Mouse (Mus musculus) intestine, embryonic 14.5 days (tissue): ENCODE results near the gene Prr15l. TPM values are rescaled to one million over a fixed set of nuclear protein-coding genes. Genes with fewer than 3 reads are reported as not detected.

Experiments
- ATAC-seq: fragments of 200-750 bp; cut with Nextera tagmentation; replicated peaks from 2 replicates; pipeline ENCODE4 v1.8.0; 2017; ENCODE audit warnings: low read depth, moderate number of reproducible peaks, moderate TSS enrichment, moderate library complexity; ENCODE audit not compliant: low FRiP score, low TSS enrichment
- DNase-seq: peaks from one replicate; pipeline ENCODE4 v3.0.0-alpha.2; 2018; ENCODE audit warnings: low spot score
- H3K27ac ChIP-seq: fragments of 300-500 bp; sonication (generic); 2 replicates; pipeline ENCODE4 v1.5.1; 2014; ENCODE audit warnings: low read depth, mild to moderate bottlenecking, control low read depth
- H3K27me3 ChIP-seq: fragments of 300-500 bp; sonication (generic); replicated peaks from 2 replicates; pipeline ENCODE4 v1.6.1; 2014; ENCODE audit warnings: low read length, control low read depth; ENCODE audit not compliant: control insufficient read depth, insufficient read depth
- H3K36me3 ChIP-seq: fragments of 300-500 bp; sonication (generic); 2 replicates; pipeline ENCODE4 v1.6.1; 2014; ENCODE audit warnings: low read length, control low read depth; ENCODE audit not compliant: control insufficient read depth, insufficient read depth
- H3K4me1 ChIP-seq: fragments of 300-500 bp; sonication (generic); replicated peaks from 2 replicates; pipeline ENCODE4 v1.6.1; 2014; ENCODE audit warnings: low read length, control low read depth, mixed read lengths; ENCODE audit not compliant: control insufficient read depth, insufficient read depth
- H3K4me2 ChIP-seq: fragments of 300-500 bp; sonication (generic); 2 replicates; pipeline ENCODE4 v1.6.1; 2014; ENCODE audit warnings: low read length
- H3K4me3 ChIP-seq: fragments of 300-500 bp; sonication (generic); 2 replicates; pipeline ENCODE4 v1.5.1; 2014; ENCODE audit warnings: low read depth, low read length, control low read depth, mixed read lengths
- H3K9ac ChIP-seq: fragments of 300-500 bp; sonication (generic); 2 replicates; pipeline ENCODE4 v1.6.1; 2014; ENCODE audit warnings: mild to moderate bottlenecking, low read length
- H3K9me3 ChIP-seq: fragments of 300-500 bp; sonication (generic); 2 replicates; pipeline ENCODE4 v1.6.1; 2016; ENCODE audit warnings: low read length, control low read depth; ENCODE audit not compliant: control insufficient read depth
- WGBS: fragments of 180-500 bp; shearing (Covaris S2); extraction: QIAGEN DNeasy Blood & Tissue Kit; methylation state at CpG from one replicate; pipeline ENCODE4 v1.1.7; 2014; 5-methylcytosine and 5-hydroxymethylcytosine counted together
- polyA plus RNA-seq: library from polyadenylated mRNA; unstranded; fragments of >200 nt; fragmentation: Nextera tagmentation; extraction: Ambion mirVana; gene quantifications from 2 replicates; pipeline ENCODE4 v1.2.1, GENCODE M21; 2014

Gene Prr15l
- polyA plus RNA-seq, 1 experiment from 2014 or later: 62.5 TPM

DNA sequence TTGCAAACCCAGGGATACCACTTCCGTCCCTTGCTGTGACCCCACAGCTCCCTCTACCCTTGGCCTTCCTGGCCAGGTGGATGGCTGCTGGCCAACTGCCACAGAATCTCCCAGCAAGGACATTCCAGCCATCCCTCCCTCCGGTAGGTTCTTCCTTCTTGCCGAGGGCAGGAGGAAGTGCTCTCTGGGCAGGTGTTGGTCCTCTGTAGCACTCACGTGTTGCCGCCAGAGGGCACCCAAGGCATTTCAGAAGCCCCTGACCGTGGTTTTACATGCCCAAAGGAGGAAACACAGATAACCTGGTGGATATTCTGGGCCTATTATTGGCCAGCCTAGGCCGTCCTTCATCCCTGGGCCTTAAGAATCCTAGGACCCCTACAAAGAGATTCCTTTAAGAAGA, 54.5 kb downstream of the Prr15l start:
- H3K9ac ChIP-seq: no peak overlapping the region
- H3K4me2 ChIP-seq: 0 out of 2 replicates have a peak overlapping the region, but pooled peaks have one; percentile 11
- H3K27me3 ChIP-seq: 0 out of 2 replicates have a peak, but pooled peaks cover 7% of the 10 kb centered on the region
- DNase-seq: peak; percentile 90
- no peaks in the 10 kb centered on the region for H3K9me3 ChIP-seq
- no peak overlapping the region for H3K27ac ChIP-seq
- no peak overlapping the region for H3K4me3 ChIP-seq
- no peak for ATAC-seq
- 4% methylated on average over 7 of the region's 7 CpGs for WGBS
- H3K36me3 ChIP-seq: no peaks in the 10 kb centered on the region
- peaks cover 6% of the 10 kb centered on the region for H3K4me1 ChIP-seq

DNA sequence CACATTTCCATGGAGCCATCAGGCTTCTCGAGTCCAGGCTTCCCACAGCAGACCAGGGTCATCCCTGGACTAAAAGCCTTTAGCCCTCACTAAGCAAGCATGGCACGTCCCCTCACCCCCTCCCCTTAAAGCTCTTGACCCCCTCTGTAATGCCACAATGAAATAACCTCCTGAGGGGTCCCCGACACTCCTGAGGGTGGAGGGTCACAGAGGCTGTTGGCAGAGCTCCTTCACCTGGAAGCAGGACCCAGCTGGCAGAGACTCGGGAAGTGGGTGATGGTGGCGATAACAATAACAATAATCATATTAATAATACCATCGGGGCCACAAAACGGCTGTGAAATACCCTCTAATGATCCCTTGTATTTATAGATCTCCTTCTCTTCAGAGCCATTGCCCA, 55.0 kb downstream of the Prr15l start, which contains the start of gene Sp2:
Sp2 (minus strand) TSS at position 101 of the 400 bp plus-strand sequence.
- ATAC-seq (no peak), DNase-seq (no peak)
- H3K4me3 ChIP-seq: no peak within 1 kb of the TSS
- WGBS: 71% methylated on average over 7 of the region's 7 CpGs
- no peak within 1 kb of the TSS for H3K27ac ChIP-seq
- H3K36me3 ChIP-seq: no peaks in the 10 kb centered on the region
- H3K9me3 ChIP-seq: no peaks in the 10 kb centered on the region
- peaks cover 11% of the 10 kb centered on the region for H3K4me1 ChIP-seq
- H3K9ac ChIP-seq: no peak within 1 kb of the TSS
- H3K4me2 ChIP-seq: 0 out of 2 replicates have a peak within 1 kb of the TSS, but pooled peaks have one; percentile 11
- 0 out of 2 replicates have a peak, but pooled peaks cover 7% of the 10 kb centered on the region for H3K27me3 ChIP-seq

DNA sequence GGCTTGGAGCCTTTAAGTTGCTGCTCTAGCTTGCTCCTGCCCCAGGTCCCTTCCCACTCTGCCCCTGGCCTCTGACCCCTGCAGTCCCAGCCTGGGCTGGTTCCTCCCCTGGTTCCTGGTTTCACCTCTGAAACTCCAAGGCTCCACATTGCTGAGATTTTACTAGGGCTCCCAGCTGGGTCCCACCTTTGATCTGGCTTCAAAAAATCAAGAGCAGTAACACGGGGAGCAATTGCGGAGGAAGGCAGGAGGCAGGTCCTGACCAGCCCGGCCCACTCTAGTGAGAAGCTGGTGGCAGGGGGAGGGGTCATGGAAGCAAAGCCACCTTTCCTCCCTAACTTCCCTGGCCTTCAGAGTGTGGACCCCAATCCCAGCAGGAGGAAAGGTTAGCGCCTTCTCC, 57.0 kb downstream of the Prr15l start:
- whole genome bisulfite sequencing: 30% methylated on average over 4 of the region's 4 CpGs
- H3K4me1 ChIP-seq: peaks cover 12% of the 10 kb centered on the region

DNA sequence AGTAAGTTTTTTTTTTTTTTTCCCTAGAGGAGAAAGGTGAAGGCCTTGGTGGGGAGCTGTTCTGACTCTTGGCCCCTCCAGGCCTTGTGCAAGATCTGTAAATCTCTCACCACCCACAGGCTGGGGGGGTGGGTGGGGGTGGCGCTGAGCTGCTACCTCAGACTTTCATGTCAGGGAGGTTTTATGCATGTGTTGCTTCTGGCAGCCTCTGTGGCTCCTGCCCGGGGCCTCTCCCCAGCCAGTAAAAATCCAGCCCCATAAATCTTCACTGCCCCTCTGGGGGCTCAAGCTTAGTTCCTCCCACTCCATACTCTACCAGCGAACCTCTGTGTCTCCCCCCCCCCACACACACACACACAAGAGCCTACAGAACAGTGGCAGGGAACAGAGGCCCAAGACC, 58.6 kb downstream of the Prr15l start:
- DNase-seq: no peak
- Histone ChIP-seq H3K4me2 (no peak overlapping the region), H3K36me3 (no peaks in the 10 kb centered on the region), H3K27me3 (0 out of 2 replicates have a peak, but pooled peaks cover 7% of the 10 kb centered on the region), H3K4me1 (peaks cover 15% of the 10 kb centered on the region), H3K9me3 (no peaks in the 10 kb centered on the region), H3K4me3 (no peak overlapping the region), H3K27ac (no peak overlapping the region), H3K9ac (no peak overlapping the region)
- no peak for ATAC-seq
- WGBS: 21% methylated on average over 3 of the region's 3 CpGs

More for the DNA sequence above, 57.0 kb downstream of the Prr15l start:
- ATAC-seq (no peak), DNase-seq (no peak)
- H3K9ac ChIP-seq: no peak overlapping the region
- H3K9me3 ChIP-seq: no peaks in the 10 kb centered on the region
- 0 out of 2 replicates have a peak, but pooled peaks cover 7% of the 10 kb centered on the region for H3K27me3 ChIP-seq
- no peaks in the 10 kb centered on the region for H3K36me3 ChIP-seq
- H3K4me3 ChIP-seq: no peak overlapping the region
- H3K4me2 ChIP-seq: no peak overlapping the region
- H3K27ac ChIP-seq: no peak overlapping the region

Other genes with a start within 250 kb of the Prr15l start
- 8.0 and 9.2 TPM in 2 replicates for gene Snx11, start 150.5 kb upstream of the Prr15l start, polyA plus RNA-seq
- 87.8 and 101 TPM in 2 replicates for gene Cbx1, start 139.0 kb upstream of the Prr15l start, polyA plus RNA-seq
- 36.0 and 36.7 TPM in 2 replicates for gene Nfe2l1, start 98.1 kb upstream of the Prr15l start, polyA plus RNA-seq
- 100 and 102 TPM in 2 replicates for gene Copz2, start 78.2 kb upstream of the Prr15l start, polyA plus RNA-seq
- gene Cdk5rap3, start 11.6 kb upstream of the Prr15l start, polyA plus RNA-seq: 64.2 and 70.1 TPM in 2 replicates
- 40.9 and 44.1 TPM in 2 replicates for gene Pnpo, start 15.9 kb downstream of the Prr15l start, polyA plus RNA-seq
- gene Sp2, start 54.9 kb downstream of the Prr15l start, polyA plus RNA-seq: 18.6 and 18.7 TPM in 2 replicates
- not detected in 2 replicates for gene Sp6, start 85.3 kb downstream of the Prr15l start, polyA plus RNA-seq
- 18.6 and 19.0 TPM in 2 replicates for gene Scrn2, start 101.8 kb downstream of the Prr15l start, polyA plus RNA-seq
- 0.44 and 0.49 TPM in 2 replicates for gene Lrrc46, start 113.3 kb downstream of the Prr15l start, polyA plus RNA-seq
- 96.4 and 98.5 TPM in 2 replicates for gene Mrpl10, start 113.5 kb downstream of the Prr15l start, polyA plus RNA-seq
- gene Osbpl7, start 122.5 kb downstream of the Prr15l start, polyA plus RNA-seq: 7.3 and 7.8 TPM in 2 replicates
- 0.07 TPM in 1 of 2 replicates, not detected in the other for gene Tbx21, start 187.2 kb downstream of the Prr15l start, polyA plus RNA-seq
- gene Tbkbp1, start 223.4 kb downstream of the Prr15l start, polyA plus RNA-seq: 3.2 and 3.9 TPM in 2 replicates